Mouse (Mus musculus) intestine, postnatal 0 days (tissue): ENCODE results near the gene Mrpl28. TPM values are rescaled to one million over a fixed set of nuclear protein-coding genes. Genes with fewer than 3 reads are reported as not detected.

ENCODE experiments used
- ATAC-seq: fragments of 200-750 bp; cut with Nextera tagmentation; 2 replicates; pipeline ENCODE4 v1.8.0; 2017; ENCODE audit warnings: mild to moderate bottlenecking, moderate TSS enrichment, moderate library complexity
- H3K27ac ChIP-seq: fragments of 300-500 bp; sonication (generic); 2 replicates; pipeline ENCODE4 v1.5.1; 2014; ENCODE audit warnings: mild to moderate bottlenecking, low read depth, low read length, moderate library complexity
- H3K27me3 ChIP-seq: fragments of 300-500 bp; sonication (generic); replicated peaks from 2 replicates; pipeline ENCODE4 v1.6.1; 2014; ENCODE audit warnings: low read length, mixed read lengths; ENCODE audit not compliant: control insufficient read depth, insufficient read depth
- H3K36me3 ChIP-seq: fragments of 300-500 bp; sonication (generic); 2 replicates; pipeline ENCODE4 v1.6.1; 2014; ENCODE audit warnings: mild to moderate bottlenecking, moderate library complexity; ENCODE audit not compliant: control insufficient read depth, insufficient read depth
- H3K4me1 ChIP-seq: fragments of 300-500 bp; sonication (generic); replicated peaks from 2 replicates; pipeline ENCODE4 v1.6.1; 2014; ENCODE audit warnings: antibody characterized with exemption, low read length, mixed read lengths; ENCODE audit not compliant: control insufficient read depth, insufficient read depth
- H3K4me2 ChIP-seq: fragments of 300-500 bp; sonication (generic); replicated peaks from 2 replicates; pipeline ENCODE4 v1.6.1; 2014; ENCODE audit warnings: low read depth, mild to moderate bottlenecking, moderate library complexity
- H3K4me3 ChIP-seq: fragments of 300-500 bp; sonication (generic); 2 replicates; pipeline ENCODE4 v1.5.1; 2014; ENCODE audit warnings: low read depth, low read length
- H3K9ac ChIP-seq: fragments of 300-500 bp; sonication (generic); 2 replicates; pipeline ENCODE4 v1.6.1; 2014; ENCODE audit warnings: mild to moderate bottlenecking, low read depth, low read length
- H3K9me3 ChIP-seq: fragments of 300-500 bp; sonication (generic); 2 replicates; pipeline ENCODE4 v1.6.1; 2016; ENCODE audit warnings: mixed run types; ENCODE audit not compliant: control insufficient read depth
- CTCF ChIP-seq: sonication (generic); IDR thresholded peaks from 2 replicates; pipeline ENCODE4 v1.5.1; 2016; ENCODE audit warnings: low read depth, mild to moderate bottlenecking, control low read depth, antibody characterized with exemption, moderate library complexity
- WGBS: fragments of 180-500 bp; shearing (Covaris S2); extraction: QIAGEN DNeasy Blood & Tissue Kit; methylation state at CpG from one replicate; pipeline ENCODE4 v1.1.7; 2014; 5-methylcytosine and 5-hydroxymethylcytosine counted together
- polyA plus RNA-seq: library from polyadenylated mRNA; unstranded; fragments of >200 nt; fragmentation: Nextera tagmentation; extraction: Ambion mirVana; gene quantifications from 2 replicates; pipeline ENCODE4 v1.2.1, GENCODE M21; 2015

Gene Mrpl28
- polyA plus RNA-seq, result 142 and 143 TPM in 2 replicates

GRCm38 (mm10) chr17:26123267-26123684 is at the start of gene Mrpl28:
Mrpl28 (plus strand) TSS chr17:26123500.
- H3K4me3 ChIP-seq, result peak within 1 kb of the TSS; percentile 69
- peaks cover 29% of the 10 kb centered on the region for H3K36me3 ChIP-seq
- peak; percentile 74 for ATAC-seq
- WGBS, result under 1% methylated on average over 32 of the region's 32 CpGs
- peak within 1 kb of the TSS; percentile 75 for H3K4me2 ChIP-seq
- TF ChIP-seq CTCF, result no peak
- peak within 1 kb of the TSS; percentile 2 for H3K27ac ChIP-seq
- H3K4me1 ChIP-seq, result peaks cover 6% of the 10 kb centered on the region; the same call in 1 of the 2 replicates
- peak within 1 kb of the TSS; percentile 61 for H3K9ac ChIP-seq
- no peaks in the 10 kb centered on the region for H3K27me3 ChIP-seq
- no peaks in the 10 kb centered on the region for H3K9me3 ChIP-seq

- Histone ChIP-seq H3K9ac (no peak overlapping the region), H3K27me3 (no peaks in the 10 kb centered on the region), H3K4me1 (no peaks in the 10 kb centered on the region), H3K4me2 (no peak overlapping the region), H3K27ac (no peak overlapping the region), H3K9me3 (no peaks in the 10 kb centered on the region), H3K36me3 (no peaks in the 10 kb centered on the region), H3K4me3 (no peak overlapping the region)
- no peak for TF ChIP-seq CTCF
- ATAC-seq, result no peak
- WGBS, result 72% methylated on average over 3 of the region's 3 CpGs
These were observed 48.1 kb upstream of the Mrpl28 start for GRCm38 (mm10) chr17:26075246-26075645.

GRCm38 (mm10) chr17:26078851-26079250 is 44.4 kb upstream of the Mrpl28 start:
- no peak overlapping the region for H3K9ac ChIP-seq
- H3K36me3 ChIP-seq, result peaks cover 12% of the 10 kb centered on the region
- WGBS, result 66% methylated on average over 2 of the region's 2 CpGs
- no peaks in the 10 kb centered on the region for H3K27me3 ChIP-seq
- no peak overlapping the region for H3K4me3 ChIP-seq
- H3K9me3 ChIP-seq, result no peaks in the 10 kb centered on the region
- no peak overlapping the region for H3K4me2 ChIP-seq
- no peak overlapping the region for H3K27ac ChIP-seq
- TF ChIP-seq CTCF, result no peak
- ATAC-seq, result no peak
- H3K4me1 ChIP-seq, result no peaks in the 10 kb centered on the region

GRCm38 (mm10) chr17:26080867-26081266 is 42.4 kb upstream of the Mrpl28 start:
- ATAC-seq, result no peak
- Histone ChIP-seq H3K27ac (no peak overlapping the region), H3K9ac (no peak overlapping the region), H3K27me3 (no peaks in the 10 kb centered on the region), H3K9me3 (no peaks in the 10 kb centered on the region), H3K4me3 (no peak overlapping the region), H3K36me3 (peaks cover 19% of the 10 kb centered on the region), H3K4me1 (no peaks in the 10 kb centered on the region), H3K4me2 (no peak overlapping the region)
- 15% methylated on average over 2 of the region's 2 CpGs for WGBS
- no peak for TF ChIP-seq CTCF

GRCm38 (mm10) chr17:26087059-26087564 is 36.2 kb upstream of the Mrpl28 start:
- Histone ChIP-seq H3K27ac (no peak overlapping the region), H3K4me3 (no peak overlapping the region), H3K9me3 (no peaks in the 10 kb centered on the region), H3K36me3 (peaks cover 19% of the 10 kb centered on the region), H3K4me1 (no peaks in the 10 kb centered on the region), H3K4me2 (no peak overlapping the region), H3K9ac (no peak overlapping the region), H3K27me3 (no peaks in the 10 kb centered on the region)
- TF ChIP-seq CTCF, result no peak
- no peak for ATAC-seq
- 90% methylated on average over 9 of the region's 9 CpGs for WGBS

- Histone ChIP-seq H3K4me1 (no peaks in the 10 kb centered on the region), H3K4me3 (peak within 1 kb of the TSS; percentile 57), H3K36me3 (peaks cover 5% of the 10 kb centered on the region; the same call in 1 of the 2 replicates), H3K27ac (peak within 1 kb of the TSS; percentile 79), H3K4me2 (peak within 1 kb of the TSS; percentile 84), H3K27me3 (no peaks in the 10 kb centered on the region), H3K9ac (peak within 1 kb of the TSS; percentile 47), H3K9me3 (no peaks in the 10 kb centered on the region)
- ATAC-seq, result peak; percentile 95
- under 1% methylated on average over 32 of the region's 32 CpGs for WGBS
- TF ChIP-seq CTCF, result peak; percentile 96
These were observed 33.2 kb upstream of the Mrpl28 start, which contains the start of gene Decr2 for GRCm38 (mm10) chr17:26089905-26090632. Decr2 (minus strand) TSS chr17:26090337.
